Mouse (Mus musculus) intestine, postnatal 0 days (tissue): ENCODE measurements around the gene Shkbp1. TPM values are rescaled to one million over a fixed set of nuclear protein-coding genes. Genes with fewer than 3 reads are reported as not detected.

Experiments
- ATAC-seq: fragments of 200-750 bp; cut with Nextera tagmentation; 2 replicates; pipeline ENCODE4 v1.8.0; 2017; ENCODE audit warnings: mild to moderate bottlenecking, moderate TSS enrichment, moderate library complexity
- H3K27ac ChIP-seq: fragments of 300-500 bp; sonication (generic); 2 replicates; pipeline ENCODE4 v1.5.1; 2014; ENCODE audit warnings: mild to moderate bottlenecking, low read depth, low read length, moderate library complexity
- H3K27me3 ChIP-seq: fragments of 300-500 bp; sonication (generic); replicated peaks from 2 replicates; pipeline ENCODE4 v1.6.1; 2014; ENCODE audit warnings: low read length, mixed read lengths; ENCODE audit not compliant: control insufficient read depth, insufficient read depth
- H3K36me3 ChIP-seq: fragments of 300-500 bp; sonication (generic); 2 replicates; pipeline ENCODE4 v1.6.1; 2014; ENCODE audit warnings: mild to moderate bottlenecking, moderate library complexity; ENCODE audit not compliant: control insufficient read depth, insufficient read depth
- H3K4me1 ChIP-seq: fragments of 300-500 bp; sonication (generic); replicated peaks from 2 replicates; pipeline ENCODE4 v1.6.1; 2014; ENCODE audit warnings: antibody characterized with exemption, low read length, mixed read lengths; ENCODE audit not compliant: control insufficient read depth, insufficient read depth
- H3K4me2 ChIP-seq: fragments of 300-500 bp; sonication (generic); replicated peaks from 2 replicates; pipeline ENCODE4 v1.6.1; 2014; ENCODE audit warnings: low read depth, mild to moderate bottlenecking, moderate library complexity
- H3K4me3 ChIP-seq: fragments of 300-500 bp; sonication (generic); 2 replicates; pipeline ENCODE4 v1.5.1; 2014; ENCODE audit warnings: low read depth, low read length
- H3K9ac ChIP-seq: fragments of 300-500 bp; sonication (generic); 2 replicates; pipeline ENCODE4 v1.6.1; 2014; ENCODE audit warnings: mild to moderate bottlenecking, low read depth, low read length
- H3K9me3 ChIP-seq: fragments of 300-500 bp; sonication (generic); 2 replicates; pipeline ENCODE4 v1.6.1; 2016; ENCODE audit warnings: mixed run types; ENCODE audit not compliant: control insufficient read depth
- CTCF ChIP-seq: sonication (generic); IDR thresholded peaks from 2 replicates; pipeline ENCODE4 v1.5.1; 2016; ENCODE audit warnings: low read depth, mild to moderate bottlenecking, control low read depth, antibody characterized with exemption, moderate library complexity
- WGBS: fragments of 180-500 bp; shearing (Covaris S2); extraction: QIAGEN DNeasy Blood & Tissue Kit; methylation state at CpG from one replicate; pipeline ENCODE4 v1.1.7; 2014; 5-methylcytosine and 5-hydroxymethylcytosine counted together
- polyA plus RNA-seq: library from polyadenylated mRNA; unstranded; fragments of >200 nt; fragmentation: Nextera tagmentation; extraction: Ambion mirVana; gene quantifications from 2 replicates; pipeline ENCODE4 v1.2.1, GENCODE M21; 2015

The Shkbp1 gene
- polyA plus RNA-seq = 26.9 and 29.1 TPM in 2 replicates

GRCm38 (mm10) chr7:27355745-27356240, at the start of gene Shkbp1:
Gene Shkbp1 (minus strand): TSS chr7:27356019.
- peak; percentile 91 for ATAC-seq
- H3K4me1 ChIP-seq = peaks cover 7% of the 10 kb centered on the region; the same call in 1 of the 2 replicates
- peak within 1 kb of the TSS; percentile 81 for H3K27ac ChIP-seq
- H3K9ac ChIP-seq = peak within 1 kb of the TSS; percentile 54
- H3K4me3 ChIP-seq = peak within 1 kb of the TSS; percentile 71
- H3K9me3 ChIP-seq = no peaks in the 10 kb centered on the region
- H3K4me2 ChIP-seq = peak within 1 kb of the TSS; percentile 94
- H3K36me3 ChIP-seq = peaks cover 14% of the 10 kb centered on the region; the same call in 1 of the 2 replicates
- no peaks in the 10 kb centered on the region for H3K27me3 ChIP-seq
- under 1% methylated on average over 34 of the region's 34 CpGs for WGBS
- TF ChIP-seq CTCF = no peak

GRCm38 (mm10) chr7:27404203-27404942, 48.6 kb upstream of the Shkbp1 start:
- peaks cover 75% of the 10 kb centered on the region for H3K27me3 ChIP-seq
- H3K27ac ChIP-seq = no peak overlapping the region
- ATAC-seq = no peak
- no peak overlapping the region for H3K4me3 ChIP-seq
- peak overlapping the region; percentile 6; the same call in 1 of the 2 replicates for H3K4me2 ChIP-seq
- TF ChIP-seq CTCF = no peak
- WGBS = 6% methylated on average over 76 of the region's 81 CpGs
- H3K4me1 ChIP-seq = no peaks in the 10 kb centered on the region
- H3K9me3 ChIP-seq = 0 out of 2 replicates have a peak, but pooled peaks cover 6% of the 10 kb centered on the region
- H3K36me3 ChIP-seq = no peaks in the 10 kb centered on the region
- H3K9ac ChIP-seq = no peak overlapping the region

- TF ChIP-seq CTCF = peak; percentile 82
- ATAC-seq = no peak; the same call in 1 of the 2 replicates
- Histone ChIP-seq H3K4me1 (no peaks in the 10 kb centered on the region), H3K27ac (no peak overlapping the region), H3K27me3 (peaks cover 68% of the 10 kb centered on the region), H3K4me2 (no peak overlapping the region), H3K9me3 (0 out of 2 replicates have a peak, but pooled peaks cover 6% of the 10 kb centered on the region), H3K9ac (no peak overlapping the region), H3K36me3 (no peaks in the 10 kb centered on the region), H3K4me3 (no peak overlapping the region)
- WGBS = 11% methylated on average over 16 of the region's 16 CpGs
Observed at GRCm38 (mm10) chr7:27402675-27403074, 46.9 kb upstream of the Shkbp1 start.

- H3K4me3 ChIP-seq = no peak overlapping the region
- H3K9ac ChIP-seq = no peak overlapping the region
- WGBS = 75% methylated on average over 7 of the region's 7 CpGs
- no peaks in the 10 kb centered on the region; the same call in 1 of the 2 replicates for H3K4me1 ChIP-seq
- no peak overlapping the region for H3K4me2 ChIP-seq
- peaks cover 69% of the 10 kb centered on the region for H3K27me3 ChIP-seq
- no peak for TF ChIP-seq CTCF
- 0 out of 2 replicates have a peak, but pooled peaks cover 4% of the 10 kb centered on the region for H3K9me3 ChIP-seq
- H3K36me3 ChIP-seq = no peaks in the 10 kb centered on the region
- no peak for ATAC-seq
- no peak overlapping the region for H3K27ac ChIP-seq
Observed at GRCm38 (mm10) chr7:27400545-27400944, 44.7 kb upstream of the Shkbp1 start.

- peak; percentile 64 for ATAC-seq
- Histone ChIP-seq H3K4me2 (peak overlapping the region; percentile 21; the same call in 1 of the 2 replicates), H3K9ac (no peak overlapping the region), H3K27me3 (peaks cover 58% of the 10 kb centered on the region), H3K27ac (no peak overlapping the region), H3K36me3 (no peaks in the 10 kb centered on the region), H3K4me3 (no peak overlapping the region), H3K9me3 (no peaks in the 10 kb centered on the region), H3K4me1 (no peaks in the 10 kb centered on the region; the same call in 1 of the 2 replicates)
- peak; percentile 86 for TF ChIP-seq CTCF
- 17% methylated on average over 26 of the region's 26 CpGs for WGBS
Observed at GRCm38 (mm10) chr7:27397048-27397949, 41.5 kb upstream of the Shkbp1 start.
